Mouse (Mus musculus): ENCODE results near the gene Rnf213. TPM values are rescaled to one million over a fixed set of nuclear protein-coding genes. Genes with fewer than 3 reads are reported as not detected.

The Rnf213 gene
- polyA plus RNA-seq, 1 experiment from 2014 or later, result 11.0 TPM

DNA sequence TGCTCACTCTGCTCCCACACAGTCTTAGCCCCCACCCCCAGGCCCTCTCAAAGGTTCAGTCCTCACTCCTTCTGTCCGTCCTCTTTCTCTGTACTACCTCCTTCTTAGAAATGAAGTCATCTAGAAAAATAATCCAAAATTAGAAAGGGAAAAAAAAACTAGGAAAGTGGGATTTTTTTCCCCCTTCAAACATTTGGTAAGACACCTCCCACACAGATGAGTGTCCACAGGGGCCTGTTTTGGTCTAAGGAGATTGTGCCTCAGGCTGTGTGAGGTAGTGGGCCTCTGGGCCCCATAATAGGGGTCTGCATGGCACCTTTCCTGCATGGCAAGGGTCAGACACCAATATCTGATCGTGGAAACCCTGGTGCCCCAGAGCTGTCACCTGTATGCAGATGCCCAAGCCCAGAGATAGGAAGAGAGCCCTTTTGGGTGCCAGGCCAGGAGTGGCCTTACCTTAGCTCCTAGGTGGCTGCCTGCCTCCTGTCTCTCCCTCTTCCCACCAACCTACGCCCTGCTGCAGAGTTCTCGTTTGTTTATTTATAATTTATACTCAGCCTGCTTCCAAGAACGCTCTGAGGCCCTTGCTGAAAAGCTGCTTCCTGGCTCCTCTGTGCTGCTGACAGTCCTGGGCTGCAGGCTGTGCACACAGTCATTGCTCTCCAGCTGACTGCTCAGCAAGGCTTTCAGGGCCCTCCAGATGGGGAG is 127.3 kb downstream of the Rnf213 start:
- Histone ChIP-seq H3K4me1 (ENCODE audit: control insufficient read depth, insufficient read depth, low read length) (no peaks in the 10 kb centered on the region), H3K36me3 (ENCODE audit: control insufficient read depth, insufficient read depth, low read length) (no peaks in the 10 kb centered on the region), H3K27ac (ENCODE audit: low read depth, low read length) (no peak overlapping the region), H3K4me3 (ENCODE audit: low read depth, low read length) (no peak overlapping the region), H3K9ac (ENCODE audit: low read depth, low read length) (no peak overlapping the region), H3K27me3 (ENCODE audit: control insufficient read depth, insufficient read depth, low read length) (peaks cover 16% of the 10 kb centered on the region), H3K4me2 (no peak overlapping the region), H3K9me3 (replicated peaks; ENCODE audit: control insufficient read depth, low read length) (no peaks in the 10 kb centered on the region)
- 44% methylated on average over 5 of the region's 5 CpGs for WGBS (ENCODE audit: insufficient replicate concordance)
- ATAC-seq (replicated peaks; ENCODE audit: insufficient number of reproducible peaks, low FRiP score, low TSS enrichment), result no peak

GRCm38 (mm10) chr11:119520713-119521063 is 127.8 kb downstream of the Rnf213 start:
- Histone ChIP-seq H3K27me3 (ENCODE audit: control insufficient read depth, insufficient read depth, low read length) (peaks cover 11% of the 10 kb centered on the region), H3K4me3 (ENCODE audit: low read depth, low read length) (no peak overlapping the region)
- ATAC-seq (replicated peaks; ENCODE audit: insufficient number of reproducible peaks, low FRiP score, low TSS enrichment), result no peak

GRCm38 (mm10) chr11:119521920-119522710 is 129.2 kb downstream of the Rnf213 start:
- no peak for ATAC-seq (replicated peaks; ENCODE audit: insufficient number of reproducible peaks, low FRiP score, low TSS enrichment)
- 79% methylated on average over 6 of the region's 6 CpGs for WGBS (ENCODE audit: insufficient replicate concordance)
- Histone ChIP-seq H3K4me2 (no peak overlapping the region), H3K36me3 (ENCODE audit: control insufficient read depth, insufficient read depth, low read length) (no peaks in the 10 kb centered on the region), H3K9me3 (replicated peaks; ENCODE audit: control insufficient read depth, low read length) (no peaks in the 10 kb centered on the region), H3K27ac (ENCODE audit: low read depth, low read length) (no peak overlapping the region), H3K4me3 (ENCODE audit: low read depth, low read length) (no peak overlapping the region), H3K4me1 (ENCODE audit: control insufficient read depth, insufficient read depth, low read length) (no peaks in the 10 kb centered on the region), H3K9ac (ENCODE audit: low read depth, low read length) (no peak overlapping the region), H3K27me3 (ENCODE audit: control insufficient read depth, insufficient read depth, low read length) (no peaks in the 10 kb centered on the region)

More at GRCm38 (mm10) chr11:119520713-119521063, 127.8 kb downstream of the Rnf213 start:
- no peaks in the 10 kb centered on the region for H3K4me1 ChIP-seq (ENCODE audit: control insufficient read depth, insufficient read depth, low read length)
- H3K9me3 ChIP-seq (replicated peaks; ENCODE audit: control insufficient read depth, low read length), result no peaks in the 10 kb centered on the region
- no peak overlapping the region for H3K4me2 ChIP-seq
- H3K27ac ChIP-seq (ENCODE audit: low read depth, low read length), result no peak overlapping the region
- no peaks in the 10 kb centered on the region for H3K36me3 ChIP-seq (ENCODE audit: control insufficient read depth, insufficient read depth, low read length)
- no peak overlapping the region for H3K9ac ChIP-seq (ENCODE audit: low read depth, low read length)

DNA sequence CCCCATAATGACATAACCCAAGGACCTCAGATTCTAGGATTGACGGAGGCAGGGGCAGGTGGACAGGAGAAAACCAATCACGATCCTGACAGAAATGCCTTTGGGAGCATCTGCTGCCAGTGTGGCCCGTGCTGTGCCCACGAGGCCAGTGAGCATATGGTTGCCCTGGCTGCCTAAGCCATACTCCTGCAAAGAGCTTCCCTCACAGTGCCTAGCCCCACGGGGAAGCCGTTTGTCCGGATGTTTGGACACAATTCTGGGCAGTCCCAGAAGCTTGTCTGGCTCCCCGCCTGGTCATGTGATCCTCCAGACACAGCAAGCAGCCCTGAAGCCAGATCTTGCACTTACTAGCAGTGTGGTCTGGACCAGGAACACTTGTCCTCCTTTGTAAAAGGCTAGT is 129.9 kb downstream of the Rnf213 start:
- H3K4me3 ChIP-seq (ENCODE audit: low read depth, low read length), result no peak overlapping the region
- no peak for ATAC-seq (replicated peaks; ENCODE audit: insufficient number of reproducible peaks, low FRiP score, low TSS enrichment)
- WGBS (ENCODE audit: insufficient replicate concordance), result 78% methylated on average over 8 of the region's 8 CpGs

GRCm38 (mm10) chr11:119523392-119523791 is 130.5 kb downstream of the Rnf213 start:
- Histone ChIP-seq H3K9me3 (replicated peaks; ENCODE audit: control insufficient read depth, low read length) (no peaks in the 10 kb centered on the region), H3K27ac (ENCODE audit: low read depth, low read length) (no peak overlapping the region), H3K4me3 (ENCODE audit: low read depth, low read length) (no peak overlapping the region), H3K36me3 (ENCODE audit: control insufficient read depth, insufficient read depth, low read length) (no peaks in the 10 kb centered on the region), H3K4me2 (no peak overlapping the region), H3K9ac (ENCODE audit: low read depth, low read length) (no peak overlapping the region), H3K4me1 (ENCODE audit: control insufficient read depth, insufficient read depth, low read length) (no peaks in the 10 kb centered on the region), H3K27me3 (ENCODE audit: control insufficient read depth, insufficient read depth, low read length) (no peaks in the 10 kb centered on the region)
- no peak for ATAC-seq (replicated peaks; ENCODE audit: insufficient number of reproducible peaks, low FRiP score, low TSS enrichment)
- 76% methylated on average over 3 of the region's 3 CpGs for WGBS (ENCODE audit: insufficient replicate concordance)

More for the DNA sequence above, 129.9 kb downstream of the Rnf213 start:
- no peaks in the 10 kb centered on the region for H3K4me1 ChIP-seq (ENCODE audit: control insufficient read depth, insufficient read depth, low read length)
- no peak overlapping the region for H3K4me2 ChIP-seq
- no peaks in the 10 kb centered on the region for H3K27me3 ChIP-seq (ENCODE audit: control insufficient read depth, insufficient read depth, low read length)
- H3K9ac ChIP-seq (ENCODE audit: low read depth, low read length), result no peak overlapping the region
- H3K9me3 ChIP-seq (replicated peaks; ENCODE audit: control insufficient read depth, low read length), result no peaks in the 10 kb centered on the region
- no peaks in the 10 kb centered on the region for H3K36me3 ChIP-seq (ENCODE audit: control insufficient read depth, insufficient read depth, low read length)
- H3K27ac ChIP-seq (ENCODE audit: low read depth, low read length), result no peak overlapping the region

DNA sequence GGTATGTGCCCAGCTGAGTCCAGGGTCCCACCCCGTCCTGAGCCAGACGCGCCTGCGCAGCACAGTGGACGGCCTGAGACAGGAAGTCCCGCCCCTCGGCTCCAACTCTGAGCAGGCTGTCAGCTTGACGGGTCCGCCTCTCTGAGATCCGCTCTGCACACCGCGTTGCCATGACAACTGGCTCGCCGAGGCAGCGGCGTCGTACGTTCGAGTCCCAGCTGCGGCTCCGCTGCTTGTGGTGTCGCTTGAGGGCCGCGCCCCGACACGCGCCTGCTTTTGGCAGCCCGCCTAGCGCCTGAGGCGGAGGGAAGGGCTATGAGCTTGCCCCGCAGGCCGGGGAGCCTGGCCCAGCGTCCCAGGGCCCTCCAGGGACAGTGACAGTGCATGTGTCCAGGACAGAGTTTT is 131.6 kb downstream of the Rnf213 start:
- no peaks in the 10 kb centered on the region for H3K27me3 ChIP-seq (ENCODE audit: control insufficient read depth, insufficient read depth, low read length)
- no peaks in the 10 kb centered on the region; the same call in 1 of the 2 replicates for H3K4me1 ChIP-seq (ENCODE audit: control insufficient read depth, insufficient read depth, low read length)
- no peaks in the 10 kb centered on the region for H3K36me3 ChIP-seq (ENCODE audit: control insufficient read depth, insufficient read depth, low read length)
- peak overlapping the region; percentile 54 for H3K4me3 ChIP-seq (ENCODE audit: low read depth, low read length)
- peak overlapping the region; percentile 82 for H3K4me2 ChIP-seq
- peak overlapping the region; percentile 73 for H3K9ac ChIP-seq (ENCODE audit: low read depth, low read length)
- peak; percentile 90 for ATAC-seq (replicated peaks; ENCODE audit: insufficient number of reproducible peaks, low FRiP score, low TSS enrichment)
- no peaks in the 10 kb centered on the region for H3K9me3 ChIP-seq (replicated peaks; ENCODE audit: control insufficient read depth, low read length)
- no peak overlapping the region for H3K27ac ChIP-seq (ENCODE audit: low read depth, low read length)
- WGBS (ENCODE audit: insufficient replicate concordance), result 2% methylated on average over 33 of the region's 33 CpGs

GRCm38 (mm10) chr11:119526068-119526966 is 133.4 kb downstream of the Rnf213 start:
- 0 out of 2 replicates have a peak, but pooled peaks cover 1% of the 10 kb centered on the region for H3K27me3 ChIP-seq (ENCODE audit: control insufficient read depth, insufficient read depth, low read length)
- no peaks in the 10 kb centered on the region; the same call in 1 of the 2 replicates for H3K4me1 ChIP-seq (ENCODE audit: control insufficient read depth, insufficient read depth, low read length)
- 76% methylated on average over 14 of the region's 14 CpGs for WGBS (ENCODE audit: insufficient replicate concordance)
- H3K9me3 ChIP-seq (replicated peaks; ENCODE audit: control insufficient read depth, low read length), result no peaks in the 10 kb centered on the region
- no peak for ATAC-seq (replicated peaks; ENCODE audit: insufficient number of reproducible peaks, low FRiP score, low TSS enrichment)
- no peak overlapping the region for H3K4me2 ChIP-seq
- no peak overlapping the region for H3K27ac ChIP-seq (ENCODE audit: low read depth, low read length)
- H3K36me3 ChIP-seq (ENCODE audit: control insufficient read depth, insufficient read depth, low read length), result no peaks in the 10 kb centered on the region
- H3K4me3 ChIP-seq (ENCODE audit: low read depth, low read length), result no peak overlapping the region
- H3K9ac ChIP-seq (ENCODE audit: low read depth, low read length), result no peak overlapping the region

DNA sequence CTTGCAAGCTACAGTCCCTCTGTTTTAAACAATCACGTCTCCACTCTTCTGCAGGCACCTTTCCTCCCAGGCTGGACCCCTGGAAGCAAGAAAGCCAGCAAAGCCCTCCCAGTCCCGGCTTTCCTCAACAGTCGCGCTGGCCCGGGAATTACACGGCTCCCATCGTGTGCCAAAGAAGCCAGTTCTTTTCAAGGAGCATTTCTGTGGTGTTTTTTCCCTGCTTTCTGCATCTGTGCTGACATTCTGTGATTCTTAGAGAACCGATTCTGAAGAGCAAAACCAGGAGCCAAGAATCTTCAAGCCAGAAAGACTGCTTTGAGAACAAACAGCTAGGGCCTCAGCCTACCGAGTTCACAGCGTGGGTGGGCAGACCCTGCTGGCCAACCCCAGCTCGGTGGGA is 136.0 kb downstream of the Rnf213 start:
- Histone ChIP-seq H3K36me3 (ENCODE audit: control insufficient read depth, insufficient read depth, low read length) (no peaks in the 10 kb centered on the region), H3K4me2 (no peak overlapping the region), H3K4me1 (ENCODE audit: control insufficient read depth, insufficient read depth, low read length) (no peaks in the 10 kb centered on the region; the same call in 1 of the 2 replicates), H3K9ac (ENCODE audit: low read depth, low read length) (no peak overlapping the region), H3K27me3 (ENCODE audit: control insufficient read depth, insufficient read depth, low read length) (0 out of 2 replicates have a peak, but pooled peaks cover 5% of the 10 kb centered on the region), H3K27ac (ENCODE audit: low read depth, low read length) (no peak overlapping the region), H3K4me3 (ENCODE audit: low read depth, low read length) (no peak overlapping the region), H3K9me3 (replicated peaks; ENCODE audit: control insufficient read depth, low read length) (no peaks in the 10 kb centered on the region)
- ATAC-seq (replicated peaks; ENCODE audit: insufficient number of reproducible peaks, low FRiP score, low TSS enrichment), result no peak
- 57% methylated on average over 11 of the region's 11 CpGs for WGBS (ENCODE audit: insufficient replicate concordance)
